Mouse (Mus musculus): ENCODE measurements at regions not wholly inside any gene's neighbourhood (a gene's known extent, or its start where the extent isn't known, plus 50 kb on each side); places are given as distances from the start of the nearest gene placed in this dataset.

- H3K9me3 ChIP-seq = no peaks in the 10 kb centered on the region
- peaks cover 4% of the 10 kb centered on the region; the same call in 1 of the 2 replicates for H3K4me1 ChIP-seq
- WGBS = 60% methylated on average over 4 of the region's 4 CpGs
- no peak for DNase-seq (ENCODE audit: extremely low spot score, low spot score)
- H3K36me3 ChIP-seq (replicated peaks) = no peaks in the 10 kb centered on the region
- H3K4me3 ChIP-seq = no peak overlapping the region
- no peak overlapping the region for H3K27ac ChIP-seq
- no peaks in the 10 kb centered on the region for H3K27me3 ChIP-seq (ENCODE audit: poor library complexity, severe bottlenecking)
These were observed 102.2 kb upstream of the Igsf21 start for GRCm38 (mm10) chr4:140348802-140349201.

GRCm38 (mm10) chr4:140330138-140330537 is 83.6 kb upstream of the Igsf21 start:
- no peak for DNase-seq (ENCODE audit: extremely low spot score, low spot score)
- peaks cover 26% of the 10 kb centered on the region for H3K4me1 ChIP-seq
- 80% methylated on average over 4 of the region's 4 CpGs for WGBS

GRCm38 (mm10) chr4:140326706-140327440 is 80.3 kb upstream of the Igsf21 start:
- WGBS = 31% methylated on average over 10 of the region's 10 CpGs
- DNase-seq (ENCODE audit: extremely low spot score, low spot score) = no peak
- peaks cover 13% of the 10 kb centered on the region for H3K9me3 ChIP-seq

More at GRCm38 (mm10) chr4:140330138-140330537, 83.6 kb upstream of the Igsf21 start:
- Histone ChIP-seq H3K27ac (peak overlapping the region; percentile 31; the same call in 1 of the 2 replicates), H3K9me3 (no peaks in the 10 kb centered on the region), H3K36me3 (replicated peaks) (no peaks in the 10 kb centered on the region), H3K27me3 (ENCODE audit: poor library complexity, severe bottlenecking) (no peaks in the 10 kb centered on the region), H3K4me3 (no peak overlapping the region)

GRCm38 (mm10) chr4:140325677-140326052 is 79.1 kb upstream of the Igsf21 start:
- peaks cover 18% of the 10 kb centered on the region for H3K4me1 ChIP-seq
- DNase-seq (ENCODE audit: extremely low spot score, low spot score) = no peak
- H3K9me3 ChIP-seq = peaks cover 14% of the 10 kb centered on the region
- H3K4me3 ChIP-seq = no peak overlapping the region
- no peaks in the 10 kb centered on the region for H3K36me3 ChIP-seq (replicated peaks)
- H3K27ac ChIP-seq = no peak overlapping the region
- H3K27me3 ChIP-seq (ENCODE audit: poor library complexity, severe bottlenecking) = no peaks in the 10 kb centered on the region
- 90% methylated on average over 7 of the region's 7 CpGs for WGBS

More at GRCm38 (mm10) chr4:140326706-140327440, 80.3 kb upstream of the Igsf21 start:
- H3K36me3 ChIP-seq (replicated peaks) = no peaks in the 10 kb centered on the region
- H3K27me3 ChIP-seq (ENCODE audit: poor library complexity, severe bottlenecking) = no peaks in the 10 kb centered on the region
- peaks cover 22% of the 10 kb centered on the region for H3K4me1 ChIP-seq
- H3K27ac ChIP-seq = no peak overlapping the region
- H3K4me3 ChIP-seq = no peak overlapping the region

GRCm38 (mm10) chr4:140324971-140325676 is 78.5 kb upstream of the Igsf21 start:
- DNase-seq (ENCODE audit: extremely low spot score, low spot score) = no peak
- H3K36me3 ChIP-seq (replicated peaks) = no peaks in the 10 kb centered on the region
- H3K4me1 ChIP-seq = peaks cover 15% of the 10 kb centered on the region
- no peak overlapping the region for H3K27ac ChIP-seq
- 86% methylated on average over 8 of the region's 8 CpGs for WGBS
- H3K27me3 ChIP-seq (ENCODE audit: poor library complexity, severe bottlenecking) = no peaks in the 10 kb centered on the region
- no peak overlapping the region for H3K4me3 ChIP-seq
- H3K9me3 ChIP-seq = peaks cover 14% of the 10 kb centered on the region

GRCm38 (mm10) chr4:140320120-140320921 is 73.7 kb upstream of the Igsf21 start:
- Histone ChIP-seq H3K4me1 (peaks cover 24% of the 10 kb centered on the region), H3K4me3 (no peak overlapping the region), H3K36me3 (replicated peaks) (no peaks in the 10 kb centered on the region), H3K9me3 (peaks cover 14% of the 10 kb centered on the region), H3K27me3 (ENCODE audit: poor library complexity, severe bottlenecking) (no peaks in the 10 kb centered on the region), H3K27ac (peak overlapping the region; percentile 35; the same call in 1 of the 2 replicates)
- 80% methylated on average over 15 of the region's 15 CpGs for WGBS
- DNase-seq (ENCODE audit: extremely low spot score, low spot score) = no peak

GRCm38 (mm10) chr4:140312635-140313034 is 66.1 kb upstream of the Igsf21 start:
- H3K36me3 ChIP-seq (replicated peaks) = no peaks in the 10 kb centered on the region
- DNase-seq (ENCODE audit: extremely low spot score, low spot score) = peak; percentile 31
- 43% methylated on average over 16 of the region's 16 CpGs for WGBS
- peak overlapping the region; percentile 82 for H3K27ac ChIP-seq
- H3K27me3 ChIP-seq (ENCODE audit: poor library complexity, severe bottlenecking) = no peaks in the 10 kb centered on the region
- H3K9me3 ChIP-seq = 0 out of 2 replicates have a peak, but pooled peaks cover 2% of the 10 kb centered on the region
- H3K4me1 ChIP-seq = peaks cover 59% of the 10 kb centered on the region
- no peak overlapping the region for H3K4me3 ChIP-seq

- H3K36me3 ChIP-seq (replicated peaks) = no peaks in the 10 kb centered on the region
- H3K4me1 ChIP-seq = peaks cover 33% of the 10 kb centered on the region
- WGBS = 76% methylated on average over 8 of the region's 8 CpGs
- DNase-seq (ENCODE audit: extremely low spot score, low spot score) = no peak
- H3K9me3 ChIP-seq = peaks cover 3% of the 10 kb centered on the region; the same call in 1 of the 2 replicates
- H3K27me3 ChIP-seq (ENCODE audit: poor library complexity, severe bottlenecking) = no peaks in the 10 kb centered on the region
- H3K27ac ChIP-seq = peak overlapping the region; percentile 69; the same call in 1 of the 2 replicates
- H3K4me3 ChIP-seq = no peak overlapping the region
These were observed 60.9 kb upstream of the Igsf21 start for GRCm38 (mm10) chr4:140307481-140307880.

GRCm38 (mm10) chr4:140304960-140305359 is 58.4 kb upstream of the Igsf21 start:
- 85% methylated on average over 5 of the region's 5 CpGs for WGBS

GRCm38 (mm10) chr4:140301661-140302060 is 55.1 kb upstream of the Igsf21 start:
- WGBS = 83% methylated on average over 15 of the region's 15 CpGs
- Histone ChIP-seq H3K27me3 (ENCODE audit: poor library complexity, severe bottlenecking) (no peaks in the 10 kb centered on the region), H3K9me3 (peaks cover 3% of the 10 kb centered on the region; the same call in 1 of the 2 replicates), H3K27ac (0 out of 2 replicates have a peak overlapping the region, but pooled peaks have one; percentile 15), H3K36me3 (replicated peaks) (no peaks in the 10 kb centered on the region), H3K4me1 (peaks cover 17% of the 10 kb centered on the region), H3K4me3 (no peak overlapping the region)
- DNase-seq (ENCODE audit: extremely low spot score, low spot score) = no peak

More at GRCm38 (mm10) chr4:140304960-140305359, 58.4 kb upstream of the Igsf21 start:
- Histone ChIP-seq H3K36me3 (replicated peaks) (no peaks in the 10 kb centered on the region), H3K4me3 (no peak overlapping the region), H3K27me3 (ENCODE audit: poor library complexity, severe bottlenecking) (no peaks in the 10 kb centered on the region), H3K27ac (no peak overlapping the region), H3K9me3 (peaks cover 3% of the 10 kb centered on the region; the same call in 1 of the 2 replicates), H3K4me1 (peaks cover 34% of the 10 kb centered on the region)
- DNase-seq (ENCODE audit: extremely low spot score, low spot score) = no peak

- H3K9me3 ChIP-seq = no peaks in the 10 kb centered on the region
- no peak overlapping the region for H3K4me3 ChIP-seq
- no peak for DNase-seq (ENCODE audit: extremely low spot score, low spot score)
- H3K36me3 ChIP-seq (replicated peaks) = no peaks in the 10 kb centered on the region
- H3K27ac ChIP-seq = no peak overlapping the region
- H3K4me1 ChIP-seq = peaks cover 17% of the 10 kb centered on the region
- WGBS = 79% methylated on average over 18 of the region's 18 CpGs
- H3K27me3 ChIP-seq (ENCODE audit: poor library complexity, severe bottlenecking) = no peaks in the 10 kb centered on the region
These were observed 51.5 kb upstream of the Igsf21 start for GRCm38 (mm10) chr4:140297912-140298620.

Measured in forebrain, embryonic 10.5 days (tissue).